Mouse (Mus musculus): ENCODE measurements around the gene Mrps36.

GRCm38 (mm10) chr13:100786414-100786867 is 42.0 kb upstream of the Mrps36 start, which contains the start of gene Ccnb1:
- peak; percentile 14 for TF ChIP-seq CTCF (IDR thresholded peaks at IDR 0.05; ENCODE audit: low read depth, low read length)
- peak; percentile 99 for TF ChIP-seq POLR2A (IDR thresholded peaks at IDR 0.05; ENCODE audit: insufficient read depth, low read length)

All from ES-Bruce4 (cell line).